Mouse (Mus musculus) midbrain, embryonic 10.5 days (tissue): ENCODE data around the gene Hist1h2ae. TPM values are rescaled to one million over a fixed set of nuclear protein-coding genes. Genes with fewer than 3 reads are reported as not detected.
"Not testable (repeated sequence)": the region's sequence is repeated elsewhere in the genome, so short reads cannot be mapped to it uniquely, and the experiment has no call there.

Experiments
- DNase-seq: peaks from one replicate; pipeline ENCODE4 v3.0.0-alpha.2; 2017; ENCODE audit warnings: low spot score
- H3K27ac ChIP-seq: fragments of 300-500 bp; sonication (generic); replicated peaks from 2 replicates; pipeline ENCODE4 v1.5.1; 2016; ENCODE audit warnings: mild to moderate bottlenecking
- H3K27me3 ChIP-seq: fragments of 300-500 bp; sonication (generic); 2 replicates; pipeline ENCODE4 v1.6.1; 2016; ENCODE audit warnings: low read depth, mild to moderate bottlenecking; ENCODE audit not compliant: poor library complexity, severe bottlenecking
- H3K36me3 ChIP-seq: fragments of 300-500 bp; sonication (generic); 2 replicates; pipeline ENCODE4 v1.6.1; 2016; ENCODE audit warnings: mild to moderate bottlenecking, moderate library complexity
- H3K4me1 ChIP-seq: fragments of 300-500 bp; sonication (generic); 2 replicates; pipeline ENCODE4 v1.6.1; 2016
- H3K4me3 ChIP-seq: fragments of 300-500 bp; sonication (generic); 2 replicates; pipeline ENCODE4 v1.5.1; 2016; ENCODE audit warnings: mild to moderate bottlenecking, moderate library complexity
- H3K9me3 ChIP-seq: fragments of 300-500 bp; sonication (generic); replicated peaks from 2 replicates; pipeline ENCODE4 v1.6.1; 2016; ENCODE audit warnings: mild to moderate bottlenecking
- WGBS: fragments of 180-500 bp; shearing (Covaris S2); methylation state at CpG from one replicate; pipeline ENCODE4 v1.1.7; 2016; 5-methylcytosine and 5-hydroxymethylcytosine counted together
- polyA plus RNA-seq: library from polyadenylated mRNA; unstranded; fragments of >200 nt; fragmentation: Nextera tagmentation; extraction: Ambion mirVana; gene quantifications from 2 replicates; pipeline ENCODE4 v1.2.1, GENCODE M21; 2016

Hist1h2ae gene
- polyA plus RNA-seq, 1 experiment from 2014 or later, result 104 TPM

- peak within 1 kb of the TSS; percentile 75 for H3K4me3 ChIP-seq
- peaks cover 44% of the 10 kb centered on the region for H3K4me1 ChIP-seq
- no peaks in the 10 kb centered on the region for H3K36me3 ChIP-seq
- H3K27me3 ChIP-seq, result no peaks in the 10 kb centered on the region
- peak within 1 kb of the TSS; percentile 98 for H3K27ac ChIP-seq
- H3K9me3 ChIP-seq, result no peaks in the 10 kb centered on the region
- DNase-seq, result no peak
Observed at GRCm38 (mm10) chr13:23552962-23553361, 18.1 kb downstream of the Hist1h2ae start, which contains the start of gene Hist1h1d. Gene Hist1h1d, plus strand, starts transcription at chr13:23553262.

GRCm38 (mm10) chr13:23551931-23552914 is 18.8 kb downstream of the Hist1h2ae start:
- Histone ChIP-seq H3K36me3 (no peaks in the 10 kb centered on the region), H3K27ac (peak overlapping the region; percentile 98), H3K9me3 (no peaks in the 10 kb centered on the region), H3K4me1 (peaks cover 42% of the 10 kb centered on the region), H3K4me3 (peak overlapping the region; percentile 56), H3K27me3 (no peaks in the 10 kb centered on the region)
- DNase-seq, result no peak
- WGBS, result 60% methylated on average over 8 of the region's 8 CpGs

DNA sequence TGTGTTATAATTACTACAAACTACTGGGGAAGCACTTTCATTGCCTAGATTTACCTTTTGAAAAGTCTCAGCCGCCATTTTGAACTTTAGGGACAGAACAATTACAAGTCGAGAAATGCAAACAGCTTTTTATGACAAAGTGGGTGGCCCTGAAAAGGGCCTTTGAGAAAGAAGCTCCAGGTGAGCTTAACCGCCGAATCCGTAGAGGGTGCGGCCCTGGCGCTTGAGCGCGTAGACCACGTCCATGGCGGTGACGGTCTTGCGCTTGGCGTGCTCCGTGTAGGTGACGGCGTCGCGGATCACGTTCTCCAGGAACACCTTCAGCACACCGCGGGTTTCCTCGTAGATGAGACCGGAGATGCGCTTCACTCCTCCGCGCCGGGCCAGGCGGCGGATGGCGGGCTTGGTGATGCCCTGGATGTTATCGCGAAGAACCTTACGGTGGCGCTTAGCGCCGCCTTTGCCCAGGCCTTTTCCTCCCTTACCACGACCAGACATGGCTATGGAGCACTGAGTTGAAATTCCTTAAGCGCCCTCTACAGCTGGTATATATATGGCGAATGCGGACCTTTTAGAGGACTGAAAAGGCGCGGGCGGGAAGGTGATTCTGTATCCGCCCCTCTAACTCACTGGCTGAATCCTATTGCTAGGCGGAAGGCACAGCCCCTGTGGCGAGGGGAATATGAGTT is 19.7 kb downstream of the Hist1h2ae start, which contains the start of gene Hist1h4f:
Gene Hist1h4f (minus strand): TSS at position 503 of the 689 bp plus-strand sequence.
- H3K9me3 ChIP-seq, H3K36me3 ChIP-seq, H3K27me3 ChIP-seq: not testable (repeated sequence)
- Histone ChIP-seq H3K27ac (peak within 1 kb of the TSS; percentile 98), H3K4me3 (peak within 1 kb of the TSS; percentile 56), H3K4me1 (peaks cover 37% of the 10 kb centered on the region)
- WGBS, result under 1% methylated on average over 47 of the region's 47 CpGs
- DNase-seq, result peak; percentile 92

DNA sequence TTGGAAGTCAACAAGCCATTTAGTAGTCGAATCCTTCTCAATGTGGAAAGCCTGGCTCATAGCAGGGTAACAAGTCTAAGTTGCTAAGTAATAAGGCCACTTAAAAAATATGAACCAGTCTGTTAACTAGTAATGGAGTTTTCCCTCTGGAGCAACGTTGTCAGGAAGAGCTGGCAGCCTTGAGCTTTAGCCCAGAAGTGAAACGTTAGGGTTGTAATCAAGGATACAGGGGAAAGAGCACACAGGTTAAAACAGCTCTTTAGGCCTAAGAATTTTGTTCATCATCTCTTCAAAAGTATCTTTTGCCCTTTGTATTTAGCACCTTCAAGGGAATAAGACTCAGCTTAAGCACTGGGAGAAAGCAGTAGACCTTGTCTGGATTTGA is 20.3 kb downstream of the Hist1h2ae start:
- Histone ChIP-seq H3K4me3 (peak overlapping the region; percentile 56), H3K27ac (peak overlapping the region; percentile 98), H3K9me3 (no peaks in the 10 kb centered on the region), H3K4me1 (peaks cover 38% of the 10 kb centered on the region), H3K27me3 (no peaks in the 10 kb centered on the region), H3K36me3 (no peaks in the 10 kb centered on the region)
- 8% methylated on average over 3 of the region's 3 CpGs for WGBS
- DNase-seq, result no peak

DNA sequence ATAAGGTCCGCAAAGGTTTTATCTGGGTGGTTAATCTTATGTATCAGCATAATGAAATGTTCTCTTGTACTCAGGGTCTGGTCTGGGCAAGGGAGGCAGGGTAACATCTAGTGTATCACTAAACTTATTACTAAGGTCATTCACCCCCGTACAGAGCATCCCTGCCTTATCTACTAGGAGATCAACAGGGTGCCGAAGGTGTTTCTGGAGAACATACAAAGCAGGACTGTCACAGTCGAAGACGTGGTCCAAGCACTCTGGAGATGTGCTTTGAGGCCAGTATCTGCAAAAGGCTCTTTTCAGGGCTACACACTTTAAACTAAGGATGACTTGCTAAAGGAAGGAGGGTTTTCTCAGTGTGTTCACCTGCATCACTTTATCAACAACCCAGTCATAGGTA is 24.3 kb downstream of the Hist1h2ae start:
- H3K36me3 ChIP-seq, result no peaks in the 10 kb centered on the region
- no peak for DNase-seq
- peak overlapping the region; percentile 72 for H3K27ac ChIP-seq
- 80% methylated on average over 5 of the region's 5 CpGs for WGBS
- H3K27me3 ChIP-seq, result no peaks in the 10 kb centered on the region
- H3K4me3 ChIP-seq, result peak overlapping the region; percentile 7; the same call in 1 of the 2 replicates
- H3K4me1 ChIP-seq, result peaks cover 25% of the 10 kb centered on the region
- H3K9me3 ChIP-seq, result no peaks in the 10 kb centered on the region

- not testable (repeated sequence) for H3K27me3 ChIP-seq, H3K9me3 ChIP-seq, H3K36me3 ChIP-seq, DNase-seq
- Histone ChIP-seq H3K27ac (peak overlapping the region; percentile 95), H3K4me1 (peaks cover 17% of the 10 kb centered on the region), H3K4me3 (peak overlapping the region; percentile 60)
- 0% methylated on average over 13 of the region's 14 CpGs for WGBS
Observed at GRCm38 (mm10) chr13:23544787-23545120, 26.3 kb downstream of the Hist1h2ae start.

- H3K27me3 ChIP-seq, result no peaks in the 10 kb centered on the region
- no peaks in the 10 kb centered on the region for H3K9me3 ChIP-seq
- peak within 1 kb of the TSS; percentile 95 for H3K27ac ChIP-seq
- under 1% methylated on average over 31 of the region's 45 CpGs for WGBS
- peak within 1 kb of the TSS; percentile 60 for H3K4me3 ChIP-seq
- peaks cover 17% of the 10 kb centered on the region for H3K4me1 ChIP-seq
- no peaks in the 10 kb centered on the region for H3K36me3 ChIP-seq
- DNase-seq, result peak; percentile 64
Observed at GRCm38 (mm10) chr13:23543965-23544786, 26.8 kb downstream of the Hist1h2ae start, which contains the start of gene Hist1h3f. Gene Hist1h3f, plus strand, starts transcription at chr13:23544052.

DNA sequence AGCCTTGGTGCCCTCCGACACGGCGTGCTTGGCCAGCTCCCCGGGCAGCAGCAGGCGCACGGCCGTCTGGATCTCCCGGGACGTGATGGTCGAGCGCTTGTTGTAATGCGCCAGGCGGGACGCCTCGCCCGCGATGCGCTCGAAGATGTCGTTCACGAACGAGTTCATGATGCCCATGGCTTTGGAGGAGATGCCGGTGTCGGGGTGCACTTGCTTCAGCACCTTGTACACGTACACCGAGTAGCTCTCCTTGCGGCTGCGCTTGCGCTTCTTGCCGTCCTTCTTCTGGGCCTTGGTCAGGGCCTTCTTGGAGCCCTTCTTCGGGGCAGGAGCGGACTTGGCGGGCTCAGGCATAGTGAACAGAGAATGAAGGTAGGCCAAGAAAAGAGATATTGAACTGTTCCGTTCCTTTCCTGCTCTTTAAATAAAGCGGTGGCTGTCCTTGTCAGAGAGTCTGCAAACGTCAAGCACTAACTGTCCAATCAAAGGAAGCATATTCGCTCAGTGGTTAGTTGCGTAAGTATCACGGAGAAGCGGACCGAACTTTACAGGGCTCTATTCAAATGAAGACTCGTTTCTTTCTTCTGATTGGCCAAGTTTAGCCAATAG is 27.9 kb downstream of the Hist1h2ae start, which contains the start of gene Hist1h2bh:
Gene Hist1h2bh (minus strand): TSS at position 394 of the 609 bp plus-strand sequence.
- not testable (repeated sequence) for H3K9me3 ChIP-seq, H3K27me3 ChIP-seq, H3K36me3 ChIP-seq
- Histone ChIP-seq H3K4me1 (peaks cover 17% of the 10 kb centered on the region), H3K27ac (peak within 1 kb of the TSS; percentile 95), H3K4me3 (peak within 1 kb of the TSS; percentile 60)
- WGBS, result 0% methylated on average over 42 of the region's 42 CpGs
- DNase-seq, result peak; percentile 79

DNA sequence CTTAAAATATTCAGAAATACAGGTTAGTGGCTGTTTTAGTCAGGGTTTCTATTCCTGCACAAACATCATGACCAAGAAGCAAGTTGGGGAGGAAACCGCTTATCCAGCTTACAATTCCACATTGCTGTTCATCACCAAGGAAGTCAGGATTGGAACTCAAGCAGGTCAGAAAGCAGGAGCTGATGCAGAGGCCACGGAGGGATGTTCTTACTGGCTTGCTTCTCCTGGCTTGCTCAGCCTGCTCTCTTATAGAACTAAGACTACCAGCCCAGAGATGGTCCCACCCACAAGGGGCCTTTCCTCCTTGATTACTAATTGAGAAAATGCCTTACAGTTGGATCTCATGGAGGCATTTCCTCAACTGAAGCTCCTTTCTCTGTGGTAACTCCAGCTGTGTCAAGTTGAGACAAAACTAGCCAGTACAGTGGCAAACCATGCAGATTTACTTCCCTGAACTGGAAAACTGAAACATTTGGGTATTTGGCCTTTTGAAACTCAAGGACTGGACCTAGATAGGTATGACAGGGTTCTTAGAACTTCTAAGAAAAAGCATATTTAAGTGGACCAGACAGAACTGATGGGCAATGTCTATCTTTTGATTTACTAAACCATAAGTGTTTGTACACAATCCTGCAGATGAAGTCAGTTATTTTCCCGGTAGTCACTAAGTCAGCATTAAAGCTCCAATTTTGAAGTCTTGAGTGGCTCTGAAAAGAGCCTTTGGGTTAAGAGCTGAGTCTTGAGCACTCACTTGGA is 28.6 kb downstream of the Hist1h2ae start:
- peaks cover 23% of the 10 kb centered on the region for H3K4me1 ChIP-seq
- H3K36me3 ChIP-seq, H3K9me3 ChIP-seq, H3K27me3 ChIP-seq, DNase-seq: not testable (repeated sequence)
- peak overlapping the region; percentile 60 for H3K4me3 ChIP-seq
- H3K27ac ChIP-seq, result peak overlapping the region; percentile 95
- 3% methylated on average over 3 of the region's 3 CpGs for WGBS

GRCm38 (mm10) chr13:23541497-23541896 is 29.5 kb downstream of the Hist1h2ae start:
- Histone ChIP-seq H3K27me3 (no peaks in the 10 kb centered on the region), H3K36me3 (no peaks in the 10 kb centered on the region), H3K4me3 (peak overlapping the region; percentile 60; the same call in 1 of the 2 replicates), H3K9me3 (no peaks in the 10 kb centered on the region), H3K27ac (peak overlapping the region; percentile 95), H3K4me1 (peaks cover 32% of the 10 kb centered on the region)
- WGBS, result 83% methylated on average over 3 of the region's 3 CpGs
- no peak for DNase-seq

- not testable (repeated sequence) for DNase-seq, H3K9me3 ChIP-seq, H3K4me3 ChIP-seq, H3K36me3 ChIP-seq, H3K27me3 ChIP-seq, H3K27ac ChIP-seq
- peaks cover 34% of the 10 kb centered on the region for H3K4me1 ChIP-seq
- WGBS, result 72% methylated on average over 1 of the region's 1 CpGs
Observed at GRCm38 (mm10) chr13:23539821-23540220, 31.2 kb downstream of the Hist1h2ae start.
